Mouse (Mus musculus) cortical plate, adult 2 months (tissue): Measurements from ENCODE around the gene Map3k13.

Experiments used
- CTCF ChIP-seq: fragments of 200-500 bp; IDR thresholded peaks from 2 replicates; pipeline ENCODE4 v1.5.1; 2011; ENCODE audit warnings: mild to moderate bottlenecking, control low read depth, low read length; ENCODE audit not compliant: insufficient read depth; ENCODE audit errors: extremely low read depth
- POLR2A ChIP-seq: fragments of 200-500 bp; IDR thresholded peaks from 2 replicates; pipeline ENCODE4 v1.6.1; 2011; ENCODE audit warnings: mild to moderate bottlenecking, low read length, control low read depth; ENCODE audit not compliant: insufficient read depth; ENCODE audit errors: extremely low read depth

GRCm38 (mm10) chr16:21853446-21853941, 59.3 kb downstream of the Map3k13 start:
- TF ChIP-seq POLR2A (no peak), CTCF (no peak)
